Mouse (Mus musculus) hematopoietic stem cell, adult 5-6 weeks (primary cell): ENCODE measurements around the gene Ust. TPM values are rescaled to one million over a fixed set of nuclear protein-coding genes. Genes with fewer than 3 reads are reported as not detected.
A peak's percentile ranks its signal among the peaks of the same experiment; 100 is the strongest.

Source experiments
- ATAC-seq, 2 experiments: fragments of 125-278 bp in 1 of 2; replicated peaks in 1 of 2; 2 replicates each; pipeline ENCODE4 v1.8.0; 2016 to 2017; ENCODE audit warnings: inconsistent platforms in 2 of 2, mild to moderate bottlenecking in 2 of 2, moderate number of reproducible peaks in 2 of 2, low read depth in 1 of 2, moderate TSS enrichment in 1 of 2; ENCODE audit not compliant: low FRiP score in 2 of 2, poor library complexity in 2 of 2, severe bottlenecking in 2 of 2, insufficient read depth in 1 of 2, low TSS enrichment in 1 of 2
- total RNA-seq: library from RNA; stranded (forward); fragments of 172-1452, 232-1000 nt; gene quantifications from 2 replicates; pipeline ENCODE4 v1.2.3, GENCODE M21; 2017

Ust gene
- total RNA-seq, 1 experiment from 2014 or later, result 0.79 TPM

GRCm38 (mm10) chr10:8181596-8182185 lies 336.9 kb downstream of the Ust start:
- peak; percentile 17 to 71; a peak in 2 of 4 replicates for ATAC-seq

DNA sequence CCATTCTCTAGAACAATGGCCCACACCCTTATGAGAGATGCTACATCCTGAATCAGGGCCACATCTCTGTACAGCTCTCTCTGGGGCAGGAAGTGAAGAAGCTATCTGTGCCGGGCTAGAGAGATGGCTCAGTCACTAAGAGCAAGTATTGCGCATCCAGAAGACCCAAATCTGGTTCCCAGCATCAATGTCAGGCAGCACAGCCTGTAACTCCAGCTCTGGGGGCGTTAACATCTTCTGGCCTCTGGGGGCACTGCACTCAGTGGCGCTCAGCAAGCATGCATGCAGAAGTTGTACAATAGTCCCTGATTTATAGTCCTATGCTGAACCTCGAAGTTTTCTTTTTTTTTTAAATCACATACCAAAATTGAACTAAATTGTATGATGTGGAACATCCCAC lies 341.0 kb downstream of the Ust start:
- ATAC-seq, result peak in 1 of 2 experiments; percentile 56; a peak in 1 of 4 replicates

GRCm38 (mm10) chr10:8176351-8177053 lies 342.1 kb downstream of the Ust start:
- ATAC-seq, result peak; percentile 66 to 73

- ATAC-seq, result peak in 1 of 2 experiments; percentile 72; a peak in 2 of 4 replicates
These were observed 342.6 kb downstream of the Ust start for GRCm38 (mm10) chr10:8176008-8176350.

DNA sequence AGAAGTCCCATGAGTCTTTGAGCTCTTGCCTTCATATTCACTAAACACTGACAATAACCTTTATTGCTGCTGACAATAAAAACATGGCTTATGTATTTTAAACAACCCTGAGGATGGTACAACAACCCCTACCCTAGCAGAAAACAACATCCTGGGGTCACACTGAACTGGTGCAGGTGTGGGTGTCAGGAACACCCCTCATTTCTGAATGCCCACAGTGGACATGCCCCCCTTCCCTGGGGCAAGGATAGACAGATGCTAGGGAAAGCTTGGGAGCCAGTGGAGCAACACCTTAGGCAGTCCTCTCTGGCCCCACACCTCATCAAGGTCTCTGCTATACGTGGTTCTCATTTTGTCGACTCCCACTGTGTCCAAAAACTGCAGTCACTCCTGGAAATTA lies 343.9 kb downstream of the Ust start:
- ATAC-seq, result no peak

GRCm38 (mm10) chr10:8174230-8174629 lies 344.4 kb downstream of the Ust start:
- no peak for ATAC-seq

DNA sequence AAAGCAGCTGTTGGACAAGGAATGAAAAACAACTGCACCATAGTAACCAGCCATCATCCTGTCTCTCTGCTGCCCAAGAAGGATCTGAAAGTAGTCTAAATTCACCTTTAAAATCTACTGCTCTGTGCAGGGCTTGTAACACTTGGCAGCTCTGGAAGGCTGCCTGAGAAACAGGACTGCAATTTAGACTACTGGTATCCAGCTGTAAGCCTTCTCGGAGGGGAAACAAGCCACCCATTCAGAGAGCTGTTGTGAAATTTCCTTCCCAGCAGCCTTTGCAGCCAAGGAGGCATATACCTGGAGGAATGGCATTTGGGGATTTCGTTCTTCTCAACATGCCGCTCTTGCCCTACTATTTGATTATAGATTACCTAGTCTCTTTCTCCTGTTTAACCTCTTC lies 345.6 kb downstream of the Ust start:
- ATAC-seq, result no peak

GRCm38 (mm10) chr10:8171556-8171955 lies 347.1 kb downstream of the Ust start:
- no peak for ATAC-seq
